Mouse (Mus musculus): ENCODE measurements around the gene Angel2. TPM values are rescaled to one million over a fixed set of nuclear protein-coding genes. Genes with fewer than 3 reads are reported as not detected.

The Angel2 gene
- polyA plus RNA-seq, 1 experiment from 2014 or later, result 30.8 TPM

- Histone ChIP-seq H3K4me1 (ENCODE audit: control insufficient read depth, insufficient read depth, low read length) (peaks cover 14% of the 10 kb centered on the region), H3K36me3 (ENCODE audit: control insufficient read depth, insufficient read depth, low read length) (no peaks in the 10 kb centered on the region), H3K4me2 (ENCODE audit: low read depth, low read length) (no peak overlapping the region), H3K27me3 (ENCODE audit: control insufficient read depth, insufficient read depth, low read length) (no peaks in the 10 kb centered on the region), H3K27ac (ENCODE audit: low read length) (no peak overlapping the region), H3K4me3 (replicated peaks; ENCODE audit: low read length) (no peak overlapping the region), H3K9me3 (replicated peaks; ENCODE audit: control insufficient read depth, low read length) (no peaks in the 10 kb centered on the region), H3K9ac (ENCODE audit: low read length) (no peak overlapping the region)
- 86% methylated on average over 1 of the region's 1 CpGs for WGBS
- ATAC-seq (ENCODE audit: insufficient read depth, low FRiP score), result no peak
These were observed 55.6 kb downstream of the Angel2 start for GRCm38 (mm10) chr1:190980470-190980869.

DNA sequence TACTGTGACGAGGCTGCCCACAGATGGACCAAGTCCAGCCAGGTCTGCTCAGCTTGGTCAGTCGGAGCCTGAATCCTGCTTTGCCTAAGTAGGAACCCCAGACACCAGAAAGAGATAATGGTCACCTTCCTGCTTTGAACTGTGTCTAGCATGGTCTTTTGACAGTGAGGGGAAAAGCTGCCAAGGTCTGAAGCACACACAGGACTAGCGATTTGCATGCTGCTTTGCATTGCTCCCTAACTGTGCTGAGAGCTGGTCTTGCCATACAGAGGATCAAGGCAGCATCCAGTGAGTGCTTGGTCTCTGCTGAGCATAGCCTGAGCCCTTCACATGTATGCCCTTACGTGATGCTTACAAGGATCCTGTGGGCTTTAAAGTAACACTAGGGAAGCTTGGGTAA is 56.5 kb downstream of the Angel2 start:
- Histone ChIP-seq H3K4me1 (ENCODE audit: control insufficient read depth, insufficient read depth, low read length) (peaks cover 14% of the 10 kb centered on the region), H3K27ac (ENCODE audit: low read length) (no peak overlapping the region), H3K9ac (ENCODE audit: low read length) (no peak overlapping the region), H3K9me3 (replicated peaks; ENCODE audit: control insufficient read depth, low read length) (no peaks in the 10 kb centered on the region), H3K27me3 (ENCODE audit: control insufficient read depth, insufficient read depth, low read length) (no peaks in the 10 kb centered on the region), H3K4me2 (ENCODE audit: low read depth, low read length) (no peak overlapping the region), H3K36me3 (ENCODE audit: control insufficient read depth, insufficient read depth, low read length) (no peaks in the 10 kb centered on the region), H3K4me3 (replicated peaks; ENCODE audit: low read length) (no peak overlapping the region)
- WGBS, result 79% methylated on average over 4 of the region's 4 CpGs
- no peak for ATAC-seq (ENCODE audit: insufficient read depth, low FRiP score)

- Histone ChIP-seq H3K9ac (ENCODE audit: low read length) (no peak overlapping the region), H3K27ac (ENCODE audit: low read length) (no peak overlapping the region), H3K4me3 (replicated peaks; ENCODE audit: low read length) (no peak overlapping the region), H3K4me2 (ENCODE audit: low read depth, low read length) (no peak overlapping the region), H3K9me3 (replicated peaks; ENCODE audit: control insufficient read depth, low read length) (no peaks in the 10 kb centered on the region), H3K36me3 (ENCODE audit: control insufficient read depth, insufficient read depth, low read length) (no peaks in the 10 kb centered on the region), H3K4me1 (ENCODE audit: control insufficient read depth, insufficient read depth, low read length) (no peaks in the 10 kb centered on the region), H3K27me3 (ENCODE audit: control insufficient read depth, insufficient read depth, low read length) (no peaks in the 10 kb centered on the region)
- WGBS, result 84% methylated on average over 9 of the region's 9 CpGs
- ATAC-seq (ENCODE audit: insufficient read depth, low FRiP score), result no peak
These were observed 64.6 kb downstream of the Angel2 start for GRCm38 (mm10) chr1:190989437-190990082.

DNA sequence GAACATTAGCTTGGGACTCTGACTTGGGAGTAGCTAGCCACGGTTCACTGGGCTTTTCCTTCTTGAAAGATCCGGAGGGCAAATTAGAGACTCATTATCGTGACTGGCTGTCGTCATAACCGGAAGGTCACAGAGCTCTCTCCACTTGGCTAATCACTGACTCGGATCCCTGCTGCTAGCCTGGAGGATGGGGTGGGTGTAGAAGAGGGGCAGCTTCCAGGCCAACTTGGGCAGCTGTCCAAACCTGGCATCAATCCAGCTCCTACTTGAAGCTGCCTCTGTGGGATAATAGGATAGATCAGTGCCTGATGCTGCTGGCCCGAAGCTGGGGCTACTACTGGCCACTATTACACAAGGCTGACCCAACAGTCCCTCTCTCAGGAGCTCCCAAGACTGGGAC is 70.6 kb downstream of the Angel2 start:
- no peaks in the 10 kb centered on the region for H3K27me3 ChIP-seq (ENCODE audit: control insufficient read depth, insufficient read depth, low read length)
- 0 out of 2 replicates have a peak, but pooled peaks have one; percentile 21 for ATAC-seq (ENCODE audit: insufficient read depth, low FRiP score)
- no peaks in the 10 kb centered on the region for H3K4me1 ChIP-seq (ENCODE audit: control insufficient read depth, insufficient read depth, low read length)
- no peak overlapping the region for H3K27ac ChIP-seq (ENCODE audit: low read length)
- H3K36me3 ChIP-seq (ENCODE audit: control insufficient read depth, insufficient read depth, low read length), result no peaks in the 10 kb centered on the region
- peaks cover 5% of the 10 kb centered on the region for H3K9me3 ChIP-seq (replicated peaks; ENCODE audit: control insufficient read depth, low read length)
- H3K4me2 ChIP-seq (ENCODE audit: low read depth, low read length), result no peak overlapping the region
- H3K9ac ChIP-seq (ENCODE audit: low read length), result no peak overlapping the region
- WGBS, result 61% methylated on average over 7 of the region's 7 CpGs
- H3K4me3 ChIP-seq (replicated peaks; ENCODE audit: low read length), result no peak overlapping the region

DNA sequence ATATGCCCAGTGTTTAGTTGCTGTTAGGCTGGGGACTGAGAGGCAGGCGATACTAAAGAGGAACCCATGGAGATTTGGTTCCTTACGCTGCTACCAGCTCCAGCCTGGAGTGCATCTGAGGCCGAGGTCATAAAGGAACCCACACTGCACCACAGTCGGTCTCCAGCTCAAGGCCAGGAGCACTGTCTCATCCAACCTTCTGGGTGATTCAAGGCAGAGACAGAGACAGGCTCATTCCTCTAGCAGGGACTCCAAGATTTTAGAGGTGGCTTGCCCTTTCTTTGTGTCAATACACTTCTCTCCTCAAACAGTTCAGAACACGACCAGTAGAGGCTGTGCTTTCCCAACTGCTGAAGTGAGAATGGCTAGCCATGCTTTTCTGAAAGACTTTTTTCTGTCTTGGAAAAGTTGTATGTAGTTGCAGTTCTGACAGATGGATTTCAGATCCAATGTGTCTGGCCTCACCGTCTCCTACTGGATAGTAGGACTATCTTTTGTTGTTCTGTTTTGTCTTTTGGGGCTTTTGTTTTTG is 71.5 kb downstream of the Angel2 start:
- no peak for ATAC-seq (ENCODE audit: insufficient read depth, low FRiP score)
- no peaks in the 10 kb centered on the region for H3K4me1 ChIP-seq (ENCODE audit: control insufficient read depth, insufficient read depth, low read length)

More for the DNA sequence above, 71.5 kb downstream of the Angel2 start:
- no peak overlapping the region for H3K9ac ChIP-seq (ENCODE audit: low read length)
- no peak overlapping the region for H3K4me2 ChIP-seq (ENCODE audit: low read depth, low read length)
- H3K4me3 ChIP-seq (replicated peaks; ENCODE audit: low read length), result no peak overlapping the region
- H3K27me3 ChIP-seq (ENCODE audit: control insufficient read depth, insufficient read depth, low read length), result no peaks in the 10 kb centered on the region
- peaks cover 5% of the 10 kb centered on the region for H3K9me3 ChIP-seq (replicated peaks; ENCODE audit: control insufficient read depth, low read length)
- WGBS, result 68% methylated on average over 6 of the region's 6 CpGs
- no peaks in the 10 kb centered on the region for H3K36me3 ChIP-seq (ENCODE audit: control insufficient read depth, insufficient read depth, low read length)
- no peak overlapping the region for H3K27ac ChIP-seq (ENCODE audit: low read length)

Other genes starting within 250 kb of the Angel2 start
- 12.6 and 12.7 TPM in 2 replicates for gene Rps6kc1, start 13.3 kb upstream of the Angel2 start, polyA plus RNA-seq (2015; fragmentation: Nextera tagmentation; extraction: Ambion mirVana)
- 15.0 and 19.2 TPM in 2 replicates for gene Vash2, start 54.2 kb downstream of the Angel2 start, polyA plus RNA-seq (2015; fragmentation: Nextera tagmentation; extraction: Ambion mirVana)
- 3.5 and 5.1 TPM in 2 replicates for gene Flvcr1, start 101.0 kb downstream of the Angel2 start, polyA plus RNA-seq (2015; fragmentation: Nextera tagmentation; extraction: Ambion mirVana)
- gene Spata45, start 111.5 kb downstream of the Angel2 start, polyA plus RNA-seq (2015; fragmentation: Nextera tagmentation; extraction: Ambion mirVana), result not detected in 2 replicates
- 14.1 and 15.1 TPM in 2 replicates for gene Tatdn3, start 137.8 kb downstream of the Angel2 start, polyA plus RNA-seq (2015; fragmentation: Nextera tagmentation; extraction: Ambion mirVana)
- gene Nsl1, start 137.9 kb downstream of the Angel2 start, polyA plus RNA-seq (2015; fragmentation: Nextera tagmentation; extraction: Ambion mirVana), result 15.6 and 17.9 TPM in 2 replicates
- 8.0 and 8.4 TPM in 2 replicates for gene Batf3, start 172.7 kb downstream of the Angel2 start, polyA plus RNA-seq (2015; fragmentation: Nextera tagmentation; extraction: Ambion mirVana)
- not detected in 2 replicates for gene Fam71a, start 239.7 kb downstream of the Angel2 start, polyA plus RNA-seq (2015; fragmentation: Nextera tagmentation; extraction: Ambion mirVana)